Mouse (Mus musculus) heart, postnatal 0 days (tissue): ENCODE data around the gene Ccrl2.

Source experiments
- CTCF ChIP-seq: IDR thresholded peaks from 2 replicates; pipeline ENCODE4 v1.5.1; 2016; ENCODE audit warnings: antibody characterized with exemption, control low read depth, low read depth
- EP300 ChIP-seq: IDR thresholded peaks from 2 replicates; pipeline ENCODE4 v1.6.1; 2016; ENCODE audit warnings: antibody characterized with exemption, low read depth

DNA sequence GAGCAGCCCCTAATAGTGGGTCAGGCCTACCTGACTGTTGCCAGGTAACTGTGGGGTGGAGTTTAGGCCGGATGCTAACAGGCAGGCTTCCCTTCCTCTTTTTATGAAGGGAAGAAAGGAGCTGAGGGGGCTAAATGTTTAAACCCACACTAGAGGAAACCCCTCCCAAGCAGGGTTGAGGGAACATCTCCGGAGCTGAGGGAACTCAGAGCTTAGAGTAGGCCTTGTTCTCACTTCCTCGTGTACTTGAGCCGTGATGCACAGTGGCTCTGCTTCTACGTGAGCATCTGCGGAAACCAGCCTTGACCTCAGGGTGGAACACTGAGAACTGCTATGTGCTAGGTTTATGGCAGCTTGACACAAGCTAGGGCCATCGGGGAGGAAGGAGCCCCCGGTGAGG is 23.5 kb upstream of the Ccrl2 start:
- no peak for TF ChIP-seq CTCF
- no peak for TF ChIP-seq EP300
